Mouse (Mus musculus): ENCODE results near the gene Adamts13. TPM values are rescaled to one million over a fixed set of nuclear protein-coding genes. Genes with fewer than 3 reads are reported as not detected.

Gene Adamts13
- total RNA-seq, 2 experiments from 2014 or later: 1.6 to 2.6 TPM

Other genes with a start within 250 kb of the Adamts13 start
- not detected for gene Abo, start 108.4 kb upstream of the Adamts13 start, total RNA-seq (2021)
- gene Surf6, start 70.5 kb upstream of the Adamts13 start, total RNA-seq (2021): 10 to 100 TPM; 23.4 to 28.0 TPM
- gene Med22, start 62.7 kb upstream of the Adamts13 start, total RNA-seq (2021): 10 to 100 TPM; 41.9 to 45.0 TPM
- 100 to 1,000 TPM; 229 to 238 TPM for gene Rpl7a, start 62.7 kb upstream of the Adamts13 start, total RNA-seq (2021)
- gene Surf2, start 57.0 kb upstream of the Adamts13 start, total RNA-seq (2021): 10 to 100 TPM; 33.4 to 37.1 TPM
- 10 to 100 TPM; 89.6 to 98.4 TPM for gene Surf1, start 56.9 kb upstream of the Adamts13 start, total RNA-seq (2021)
- 10 to 100 TPM; 51.1 to 56.4 TPM for gene Surf4, start 39.5 kb upstream of the Adamts13 start, total RNA-seq (2021)
- gene Stkld1, start 39.4 kb upstream of the Adamts13 start, total RNA-seq (2021): under 1 TPM; 0.43 to 0.73 TPM
- gene Rexo4, start 9.0 kb upstream of the Adamts13 start, total RNA-seq (2021): 10 to 100 TPM; 56.0 to 56.9 TPM
- gene Cacfd1, start 36.5 kb downstream of the Adamts13 start, total RNA-seq (2021): 10 to 100 TPM; 44.1 to 45.9 TPM
- gene Slc2a6, start 54.6 kb downstream of the Adamts13 start, total RNA-seq (2021): 10 to 100 TPM; 30.5 to 31.1 TPM
- gene Mymk, start 98.8 kb downstream of the Adamts13 start, total RNA-seq (2021): under 1 TPM; 0.32 to 0.60 TPM
- 10 to 100 TPM; 19.5 to 24.7 TPM for gene Adamtsl2, start 106.0 kb downstream of the Adamts13 start, total RNA-seq (2021)
- gene Fam163b, start 169.1 kb downstream of the Adamts13 start, total RNA-seq (2021): 100 to 1,000 TPM; 104 to 113 TPM
- under 1 TPM; 0.62 to 0.89 TPM for gene Dbh, start 191.8 kb downstream of the Adamts13 start, total RNA-seq (2021)

Measured in left cerebral cortex, postnatal 25 days (tissue).